In the genomic region with DNA sequence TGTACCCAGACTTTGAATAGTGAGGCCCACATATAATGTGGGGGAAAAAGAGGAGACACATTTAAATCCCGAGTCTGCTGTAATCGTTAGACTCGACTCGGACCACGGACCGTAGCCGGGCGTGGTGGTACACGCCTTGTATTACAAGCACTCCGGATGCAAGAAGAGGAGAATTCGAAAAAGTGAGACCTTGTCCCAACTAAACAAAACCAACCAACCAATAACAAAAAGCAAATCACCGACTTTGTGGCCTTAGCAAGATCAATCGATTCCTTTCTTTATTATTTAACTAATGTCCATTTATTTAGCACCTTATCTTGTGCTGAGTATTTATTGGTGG, we compare ENCODE assay signal across 8 mouse cellular contexts. TPM values are rescaled to one million over a fixed set of nuclear protein-coding genes. Genes with fewer than 3 reads are reported as not detected.
DNase-seq lines count a peak whose midpoint lies in the region; ATAC-seq and TF ChIP-seq lines count a peak whose summit lies in the region.

No protein-coding gene starts in this region.

- no peak for TF ChIP-seq CTCF in spleen, adult 2 months (IDR thresholded peaks at IDR 0.05; ENCODE audit: extremely low read depth, insufficient read depth, insufficient read length, insufficient replicate concordance)

- no peak for ATAC-seq in embryonic facial prominence, embryonic 11.5 days (replicated peaks; ENCODE audit: insufficient number of reproducible peaks, low FRiP score, low TSS enrichment, low read depth)
- ATAC-seq in intestine, embryonic 16.5 days = no peak
- no peak for ATAC-seq in midbrain, embryonic 15.5 days (replicated peaks)

- 1% methylated on average over 13 of the region's 13 CpGs for WGBS in spleen, adult 2 months
- under 1% methylated on average over 13 of the region's 13 CpGs for WGBS in embryonic facial prominence, embryonic 11.5 days
- under 1% methylated on average over 13 of the region's 13 CpGs for WGBS in intestine, embryonic 16.5 days
- WGBS in midbrain, embryonic 15.5 days = under 1% methylated on average over 13 of the region's 13 CpGs

- peaks cover 12% of the 10 kb centered on the region; the same call in 1 of the 2 replicates for H3K4me1 ChIP-seq in spleen, adult 2 months (ENCODE audit: control insufficient read depth, insufficient read depth, insufficient read length)
- peaks cover 4% of the 10 kb centered on the region; the same call in 1 of the 2 replicates for H3K4me1 ChIP-seq in embryonic facial prominence, embryonic 11.5 days (ENCODE audit: control insufficient read depth, insufficient read depth, low read length)
- H3K4me1 ChIP-seq in intestine, embryonic 16.5 days (ENCODE audit: control insufficient read depth, insufficient read depth, low read length) = peaks cover 33% of the 10 kb centered on the region
- H3K4me1 ChIP-seq in midbrain, embryonic 15.5 days = peaks cover 40% of the 10 kb centered on the region

- H3K9me3 ChIP-seq in embryonic facial prominence, embryonic 11.5 days (replicated peaks; ENCODE audit: control insufficient read depth, low read length) = no peaks in the 10 kb centered on the region
- no peaks in the 10 kb centered on the region for H3K9me3 ChIP-seq in intestine, embryonic 16.5 days (ENCODE audit: control insufficient read depth, low read length)
- H3K9me3 ChIP-seq in midbrain, embryonic 15.5 days = no peaks in the 10 kb centered on the region

- H3K4me2 ChIP-seq in embryonic facial prominence, embryonic 11.5 days (ENCODE audit: low read depth, low read length) = peak overlapping the region; percentile 59
- H3K4me2 ChIP-seq in intestine, embryonic 16.5 days (ENCODE audit: low read depth, low read length) = peak overlapping the region; percentile 54
- peak overlapping the region; percentile 84 for H3K4me2 ChIP-seq in midbrain, embryonic 15.5 days

- DNase-seq in spleen, adult 2 months (ENCODE audit: low read depth in 1 of 2, low spot score in 2 of 2) = no peak
- DNase-seq in spleen, adult 18-20 months = no peak
- DNase-seq in embryonic facial prominence, embryonic 11.5 days (ENCODE audit: low spot score) = no peak
- no peak for DNase-seq in ovary, postnatal 14 days (ENCODE audit: low spot score)
- no peak for DNase-seq in left cerebral cortex, adult 9 months (ENCODE audit: low spot score in 2 of 2)
- DNase-seq in gastrocnemius, postnatal 4 days (ENCODE audit: low spot score in 2 of 2) = no peak

- no peak for TF ChIP-seq POLR2A in spleen, adult 2 months (IDR thresholded peaks at IDR 0.05; ENCODE audit: low read depth, low read length)

- peaks cover 13% of the 10 kb centered on the region for H3K36me3 ChIP-seq in spleen, adult 2 months (ENCODE audit: control insufficient read depth, insufficient read depth, low read length)
- peaks cover under 1% of the 10 kb centered on the region; the same call in 1 of the 2 replicates for H3K36me3 ChIP-seq in embryonic facial prominence, embryonic 11.5 days (replicated peaks; ENCODE audit: control insufficient read depth, insufficient read depth, low read depth, low read length)
- H3K36me3 ChIP-seq in intestine, embryonic 16.5 days (ENCODE audit: control insufficient read depth, insufficient read depth, low read length) = peaks cover 15% of the 10 kb centered on the region
- peaks cover 27% of the 10 kb centered on the region for H3K36me3 ChIP-seq in midbrain, embryonic 15.5 days (replicated peaks)

- H3K9ac ChIP-seq in embryonic facial prominence, embryonic 11.5 days (replicated peaks; ENCODE audit: low read length) = peak overlapping the region; percentile 99
- peak overlapping the region; percentile 99 for H3K9ac ChIP-seq in intestine, embryonic 16.5 days (ENCODE audit: low read depth, low read length)
- H3K9ac ChIP-seq in midbrain, embryonic 15.5 days = peak overlapping the region; percentile 96

- peak overlapping the region; percentile 95 for H3K4me3 ChIP-seq in spleen, adult 2 months (ENCODE audit: extremely low read depth, insufficient read depth, insufficient read length)
- H3K4me3 ChIP-seq in embryonic facial prominence, embryonic 11.5 days (ENCODE audit: low read depth, low read length) = peak overlapping the region; percentile 98
- peak overlapping the region; percentile 97 for H3K4me3 ChIP-seq in intestine, embryonic 16.5 days (ENCODE audit: low read length)
- H3K4me3 ChIP-seq in midbrain, embryonic 15.5 days = peak overlapping the region; percentile 93

- H3K27ac ChIP-seq in spleen, adult 2 months (ENCODE audit: insufficient read depth, low read length) = peak overlapping the region; percentile 50; the same call in 1 of the 2 replicates
- H3K27ac ChIP-seq in embryonic facial prominence, embryonic 11.5 days (replicated peaks; ENCODE audit: low read depth, low read length) = peak overlapping the region; percentile 80
- H3K27ac ChIP-seq in intestine, embryonic 16.5 days (ENCODE audit: low read length) = peak overlapping the region; percentile 90
- H3K27ac ChIP-seq in midbrain, embryonic 15.5 days = peak overlapping the region; percentile 90

- no peaks in the 10 kb centered on the region for H3K27me3 ChIP-seq in spleen, adult 2 months (ENCODE audit: control insufficient read depth, insufficient read depth, low read length)
- no peaks in the 10 kb centered on the region for H3K27me3 ChIP-seq in embryonic facial prominence, embryonic 11.5 days (ENCODE audit: control insufficient read depth, insufficient read depth, low read length)
- H3K27me3 ChIP-seq in intestine, embryonic 16.5 days (replicated peaks; ENCODE audit: control insufficient read depth, insufficient read depth, low read length) = no peaks in the 10 kb centered on the region
- H3K27me3 ChIP-seq in midbrain, embryonic 15.5 days (replicated peaks) = no peaks in the 10 kb centered on the region

RNA-seq across cellular contexts. Expression of gene Trir, which starts 0.9 kb away (rescaled TPM):
- 87.8 and 137 TPM in 2 replicates for polyA plus RNA-seq in spleen, adult 2 months (2012; rRNA removed)
- polyA plus RNA-seq in embryonic facial prominence, embryonic 11.5 days (2014; fragmentation: Nextera tagmentation; extraction: Ambion mirVana) = 172 and 178 TPM in 2 replicates
- 79.0 and 81.4 TPM in 2 replicates for polyA plus RNA-seq in intestine, embryonic 16.5 days (2015; fragmentation: Nextera tagmentation; extraction: Ambion mirVana)
- 121 and 124 TPM in 2 replicates for polyA plus RNA-seq in midbrain, embryonic 15.5 days (2015; fragmentation: Nextera tagmentation; extraction: Ambion mirVana)
- total RNA-seq in gastrocnemius, postnatal 4 days (2021) = 100 to 1,000 TPM; 126 to 127 TPM

RNA-seq across cellular contexts. Expression of gene Asna1, which starts 2.4 kb away (rescaled TPM):
- 71.6 and 72.0 TPM in 2 replicates for polyA plus RNA-seq in spleen, adult 2 months (2012; rRNA removed)
- polyA plus RNA-seq in embryonic facial prominence, embryonic 11.5 days (2014; fragmentation: Nextera tagmentation; extraction: Ambion mirVana) = 130 and 132 TPM in 2 replicates
- 139 and 144 TPM in 2 replicates for polyA plus RNA-seq in intestine, embryonic 16.5 days (2015; fragmentation: Nextera tagmentation; extraction: Ambion mirVana)
- polyA plus RNA-seq in midbrain, embryonic 15.5 days (2015; fragmentation: Nextera tagmentation; extraction: Ambion mirVana) = 146 and 159 TPM in 2 replicates
- total RNA-seq in gastrocnemius, postnatal 4 days (2021) = 10 to 100 TPM; 51.7 to 56.5 TPM

RNA-seq across cellular contexts. Expression of gene Tnpo2, which starts 9.2 kb away (rescaled TPM):
- 40.0 and 47.5 TPM in 2 replicates for polyA plus RNA-seq in spleen, adult 2 months (2012; rRNA removed)
- polyA plus RNA-seq in embryonic facial prominence, embryonic 11.5 days (2014; fragmentation: Nextera tagmentation; extraction: Ambion mirVana) = 17.0 and 20.5 TPM in 2 replicates
- 21.6 and 22.0 TPM in 2 replicates for polyA plus RNA-seq in intestine, embryonic 16.5 days (2015; fragmentation: Nextera tagmentation; extraction: Ambion mirVana)
- polyA plus RNA-seq in midbrain, embryonic 15.5 days (2015; fragmentation: Nextera tagmentation; extraction: Ambion mirVana) = 64.2 and 71.0 TPM in 2 replicates
- total RNA-seq in gastrocnemius, postnatal 4 days (2021) = 10 to 100 TPM; 42.8 to 46.7 TPM

RNA-seq across cellular contexts. Expression of gene Best2, which starts 13.2 kb away (rescaled TPM):
- polyA plus RNA-seq in spleen, adult 2 months (2012; rRNA removed) = not detected in 2 replicates
- polyA plus RNA-seq in embryonic facial prominence, embryonic 11.5 days (2014; fragmentation: Nextera tagmentation; extraction: Ambion mirVana) = not detected in 2 replicates
- 0.09 and 0.28 TPM in 2 replicates for polyA plus RNA-seq in intestine, embryonic 16.5 days (2015; fragmentation: Nextera tagmentation; extraction: Ambion mirVana)
- polyA plus RNA-seq in midbrain, embryonic 15.5 days (2015; fragmentation: Nextera tagmentation; extraction: Ambion mirVana) = not detected in 2 replicates
- not detected for total RNA-seq in gastrocnemius, postnatal 4 days (2021)

RNA-seq across cellular contexts. Expression of gene Fbxw9, which starts 32.4 kb away (rescaled TPM):
- polyA plus RNA-seq in spleen, adult 2 months (2012; rRNA removed) = 18.8 and 22.5 TPM in 2 replicates
- polyA plus RNA-seq in embryonic facial prominence, embryonic 11.5 days (2014; fragmentation: Nextera tagmentation; extraction: Ambion mirVana) = 20.4 and 21.2 TPM in 2 replicates
- 28.2 and 30.7 TPM in 2 replicates for polyA plus RNA-seq in intestine, embryonic 16.5 days (2015; fragmentation: Nextera tagmentation; extraction: Ambion mirVana)
- polyA plus RNA-seq in midbrain, embryonic 15.5 days (2015; fragmentation: Nextera tagmentation; extraction: Ambion mirVana) = 84.5 and 86.2 TPM in 2 replicates
- total RNA-seq in gastrocnemius, postnatal 4 days (2021) = 10 to 100 TPM; 10.6 to 12.9 TPM
